Mouse (Mus musculus) lung, postnatal 0 days (tissue): ENCODE results near the gene Gm10577. TPM values are rescaled to one million over a fixed set of nuclear protein-coding genes. Genes with fewer than 3 reads are reported as not detected.

Source experiments
- ATAC-seq: fragments of 200-750 bp; cut with Nextera tagmentation; 2 replicates; pipeline ENCODE4 v1.8.0; 2017; ENCODE audit warnings: moderate library complexity
- DNase-seq: peaks from one replicate; pipeline ENCODE4 v3.0.0-alpha.2; 2016; ENCODE audit warnings: low spot score
- H3K27ac ChIP-seq: fragments of 300-500 bp; sonication (generic); 2 replicates; pipeline ENCODE4 v1.5.1; 2014; ENCODE audit warnings: antibody characterized with exemption, mild to moderate bottlenecking, low read length, mixed read lengths
- H3K27me3 ChIP-seq: fragments of 300-500 bp; sonication (generic); replicated peaks from 2 replicates; pipeline ENCODE4 v1.6.1; 2014; ENCODE audit warnings: low read length, mixed read lengths; ENCODE audit not compliant: insufficient read depth
- H3K36me3 ChIP-seq: fragments of 300-500 bp; sonication (generic); 2 replicates; pipeline ENCODE4 v1.6.1; 2014; ENCODE audit warnings: low read length, mixed read lengths; ENCODE audit not compliant: insufficient read depth
- H3K4me1 ChIP-seq: fragments of 300-500 bp; sonication (generic); 2 replicates; pipeline ENCODE4 v1.6.1; 2014; ENCODE audit warnings: antibody characterized with exemption, low read depth, low read length, mixed read lengths; ENCODE audit not compliant: insufficient read depth
- H3K4me2 ChIP-seq: fragments of 300-500 bp; sonication (generic); replicated peaks from 2 replicates; pipeline ENCODE4 v1.6.1; 2014; ENCODE audit warnings: low read depth, mild to moderate bottlenecking, low read length, moderate library complexity, mixed read lengths
- H3K4me3 ChIP-seq: fragments of 300-500 bp; sonication (generic); 2 replicates; pipeline ENCODE4 v1.5.1; 2014; ENCODE audit warnings: low read depth, low read length
- H3K9ac ChIP-seq: fragments of 300-500 bp; sonication (generic); replicated peaks from 2 replicates; pipeline ENCODE4 v1.6.1; 2014; ENCODE audit warnings: low read depth, mild to moderate bottlenecking
- H3K9me3 ChIP-seq: fragments of 300-500 bp; sonication (generic); 2 replicates; pipeline ENCODE4 v1.6.1; 2016; ENCODE audit warnings: low read length, mixed read lengths
- CTCF ChIP-seq: IDR thresholded peaks from 2 replicates; pipeline ENCODE4 v1.5.1; 2016; ENCODE audit warnings: antibody characterized with exemption, mild to moderate bottlenecking
- EP300 ChIP-seq: IDR thresholded peaks from 2 replicates; pipeline ENCODE4 v1.6.1; 2016; ENCODE audit warnings: antibody characterized with exemption, mild to moderate bottlenecking, control low read depth
- WGBS: fragments of 180-500 bp; shearing (Covaris S2); extraction: QIAGEN DNeasy Blood & Tissue Kit; methylation state at CpG from one replicate; pipeline ENCODE4 v1.1.7; 2014; 5-methylcytosine and 5-hydroxymethylcytosine counted together
- polyA plus RNA-seq: library from polyadenylated mRNA; unstranded; fragments of >200 nt; fragmentation: Nextera tagmentation; extraction: Ambion mirVana; gene quantifications from 2 replicates; pipeline ENCODE4 v1.2.1, GENCODE M21; 2015

Gm10577 gene
- polyA plus RNA-seq, 1 experiment from 2014 or later: not detected

DNA sequence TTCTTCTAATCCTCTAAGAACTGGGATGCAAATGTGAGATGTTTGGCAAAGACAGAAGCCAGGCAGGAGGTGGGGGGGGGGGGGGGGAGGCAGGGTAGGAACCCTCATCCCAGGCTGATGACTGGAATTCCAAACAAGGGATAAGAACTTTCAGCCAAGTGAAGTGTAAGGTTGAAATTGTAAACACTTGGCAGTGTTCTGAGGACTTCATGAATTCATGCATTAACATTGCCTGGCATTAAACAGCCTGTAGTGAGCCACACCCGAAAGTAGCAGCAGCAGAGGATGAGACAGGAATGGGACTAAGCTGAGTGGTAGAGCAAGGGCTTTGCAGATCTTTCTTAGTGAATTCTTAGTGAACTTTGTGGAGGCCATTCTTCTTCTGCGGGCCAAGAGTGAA, 6.5 kb upstream of the Gm10577 start:
- peak; percentile 75 for DNase-seq
- Histone ChIP-seq H3K4me1 (no peaks in the 10 kb centered on the region), H3K4me2 (no peak overlapping the region), H3K9me3 (no peaks in the 10 kb centered on the region), H3K9ac (no peak overlapping the region), H3K36me3 (no peaks in the 10 kb centered on the region), H3K27ac (peak overlapping the region; percentile 49; the same call in 1 of the 2 replicates), H3K27me3 (no peaks in the 10 kb centered on the region), H3K4me3 (no peak overlapping the region)
- WGBS: 44% methylated on average over 2 of the region's 2 CpGs
- TF ChIP-seq CTCF (no peak), EP300 (no peak)
- peak; percentile 70 for ATAC-seq

DNA sequence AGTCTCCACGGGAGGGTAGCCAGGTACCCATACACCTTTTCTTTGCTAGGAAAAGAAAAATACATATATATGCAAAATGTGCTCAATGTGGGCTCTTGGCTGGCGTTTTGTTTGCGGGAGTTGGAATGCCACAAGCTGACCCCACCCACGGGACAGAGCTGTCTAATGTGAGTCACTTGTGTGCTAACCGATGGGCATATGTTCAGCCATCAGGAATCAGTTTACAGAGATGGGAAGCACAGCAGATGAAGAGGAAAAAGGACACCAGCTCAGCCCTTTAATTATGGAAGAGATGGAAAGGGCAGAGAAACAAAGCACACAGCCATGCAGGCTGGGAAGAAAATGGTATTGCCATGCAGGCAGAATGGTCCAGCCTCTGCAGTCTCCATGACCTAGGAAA, 6.1 kb upstream of the Gm10577 start:
- Histone ChIP-seq H3K4me2 (no peak overlapping the region), H3K36me3 (no peaks in the 10 kb centered on the region), H3K27ac (no peak overlapping the region), H3K4me3 (no peak overlapping the region), H3K27me3 (no peaks in the 10 kb centered on the region), H3K9me3 (no peaks in the 10 kb centered on the region), H3K4me1 (no peaks in the 10 kb centered on the region), H3K9ac (no peak overlapping the region)
- 44% methylated on average over 5 of the region's 5 CpGs for WGBS
- ATAC-seq (no peak), DNase-seq (no peak)
- no peak for TF ChIP-seq EP300

- no peaks in the 10 kb centered on the region for H3K9me3 ChIP-seq
Measured at GRCm38 (mm10) chr4:101017806-101018205, 2.7 kb downstream of the Gm10577 start.

GRCm38 (mm10) chr4:101009092-101009491, 11.4 kb downstream of the Gm10577 start:
- whole genome bisulfite sequencing: 85% methylated on average over 4 of the region's 4 CpGs
- no peak for TF ChIP-seq EP300
- no peak for TF ChIP-seq CTCF
- ATAC-seq (no peak), DNase-seq (no peak)
- Histone ChIP-seq H3K27me3 (no peaks in the 10 kb centered on the region), H3K9ac (no peak overlapping the region), H3K4me1 (no peaks in the 10 kb centered on the region), H3K27ac (no peak overlapping the region), H3K36me3 (no peaks in the 10 kb centered on the region), H3K9me3 (no peaks in the 10 kb centered on the region), H3K4me2 (no peak overlapping the region), H3K4me3 (no peak overlapping the region)

More at GRCm38 (mm10) chr4:101017806-101018205, 2.7 kb downstream of the Gm10577 start:
- Histone ChIP-seq H3K9ac (no peak overlapping the region), H3K4me1 (no peaks in the 10 kb centered on the region), H3K27ac (no peak overlapping the region), H3K4me3 (no peak overlapping the region), H3K36me3 (no peaks in the 10 kb centered on the region), H3K4me2 (no peak overlapping the region), H3K27me3 (no peaks in the 10 kb centered on the region)
- DNase-seq (no peak), ATAC-seq (no peak)
- 81% methylated on average over 4 of the region's 4 CpGs for WGBS
- TF ChIP-seq EP300 (no peak), CTCF (no peak)

DNA sequence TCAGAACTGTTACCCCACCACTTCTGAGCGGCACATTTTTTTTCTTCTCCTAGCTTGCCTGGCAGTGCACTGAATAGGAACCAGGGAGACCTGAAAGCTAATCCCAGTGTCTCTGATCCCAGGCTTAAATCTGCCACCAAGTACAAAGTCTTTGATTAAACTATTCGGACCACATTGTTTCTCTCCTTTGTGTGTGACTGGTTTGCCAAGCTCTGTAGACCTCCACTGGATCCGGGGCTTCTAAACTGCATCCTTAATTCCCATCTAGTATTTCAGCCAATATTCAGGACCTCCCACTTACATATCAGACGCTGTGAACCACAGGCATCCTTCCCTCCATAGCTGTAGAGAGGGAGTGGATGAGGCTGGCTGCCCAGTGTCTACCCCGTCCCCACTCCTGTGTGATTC, 12.1 kb downstream of the Gm10577 start:
- no peaks in the 10 kb centered on the region for H3K27me3 ChIP-seq
- no peak overlapping the region for H3K4me3 ChIP-seq
- TF ChIP-seq CTCF (no peak), EP300 (no peak)
- H3K9ac ChIP-seq: no peak overlapping the region
- no peak for DNase-seq
- H3K27ac ChIP-seq: no peak overlapping the region
- no peak for ATAC-seq
- no peak overlapping the region for H3K4me2 ChIP-seq
- 84% methylated on average over 5 of the region's 5 CpGs for WGBS
- H3K36me3 ChIP-seq: no peaks in the 10 kb centered on the region
- H3K4me1 ChIP-seq: no peaks in the 10 kb centered on the region
- no peaks in the 10 kb centered on the region for H3K9me3 ChIP-seq

GRCm38 (mm10) chr4:101002961-101003360, 17.5 kb downstream of the Gm10577 start:
- Histone ChIP-seq H3K27me3 (no peaks in the 10 kb centered on the region), H3K27ac (no peak overlapping the region), H3K4me1 (no peaks in the 10 kb centered on the region), H3K9ac (no peak overlapping the region), H3K4me2 (no peak overlapping the region), H3K36me3 (no peaks in the 10 kb centered on the region; the same call in 1 of the 2 replicates), H3K9me3 (no peaks in the 10 kb centered on the region), H3K4me3 (no peak overlapping the region)
- no peak for DNase-seq
- TF ChIP-seq EP300: no peak
- no peak for TF ChIP-seq CTCF
- 85% methylated on average over 16 of the region's 16 CpGs for WGBS
- ATAC-seq: no peak

GRCm38 (mm10) chr4:101001073-101001472, 19.4 kb downstream of the Gm10577 start:
- Histone ChIP-seq H3K4me3 (no peak overlapping the region), H3K9ac (no peak overlapping the region), H3K36me3 (peaks cover 4% of the 10 kb centered on the region; the same call in 1 of the 2 replicates), H3K9me3 (no peaks in the 10 kb centered on the region), H3K27ac (no peak overlapping the region), H3K27me3 (no peaks in the 10 kb centered on the region), H3K4me2 (no peak overlapping the region), H3K4me1 (no peaks in the 10 kb centered on the region)
- no peak for TF ChIP-seq CTCF
- TF ChIP-seq EP300: no peak
- ATAC-seq: no peak
- 82% methylated on average over 6 of the region's 6 CpGs for WGBS
- no peak for DNase-seq
